Mouse (Mus musculus): ENCODE results near the gene Vps36.

The Vps36 gene

GRCm38 (mm10) chr8:22214826-22215225 lies 22.2 kb downstream of the Vps36 start:
- no peak for DNase-seq (ENCODE audit: low read depth)

GRCm38 (mm10) chr8:22226361-22226760 lies 33.8 kb downstream of the Vps36 start:
- DNase-seq (ENCODE audit: low read depth), result no peak

GRCm38 (mm10) chr8:22227061-22227877 lies 34.7 kb downstream of the Vps36 start, which contains the start of gene Thsd1:
TSS of gene Thsd1 (plus strand) at chr8:22227313.
- DNase-seq (ENCODE audit: low read depth), result no peak

GRCm38 (mm10) chr8:22228621-22229020 lies 36.0 kb downstream of the Vps36 start:
- no peak for DNase-seq (ENCODE audit: low read depth)

DNA sequence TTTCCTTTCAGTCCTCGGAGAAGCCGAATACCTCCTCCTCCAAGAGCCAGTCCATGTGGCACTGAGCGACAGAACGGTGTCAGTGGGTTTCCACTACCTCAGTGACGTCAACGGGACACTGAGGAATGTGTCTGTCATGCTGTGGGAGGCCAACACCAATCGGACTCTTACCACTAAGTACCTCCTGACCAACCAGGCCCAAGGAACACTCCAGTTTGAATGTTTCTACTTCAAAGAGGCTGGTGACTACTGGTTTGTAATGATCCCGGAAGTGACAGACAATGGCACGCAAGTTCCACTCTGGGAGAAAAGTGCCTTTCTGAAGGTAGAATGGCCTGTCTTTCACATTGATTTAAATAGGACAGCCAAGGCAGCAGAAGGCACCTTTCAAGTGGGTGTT lies 50.4 kb downstream of the Vps36 start:
- DNase-seq (ENCODE audit: low read depth), result no peak

DNA sequence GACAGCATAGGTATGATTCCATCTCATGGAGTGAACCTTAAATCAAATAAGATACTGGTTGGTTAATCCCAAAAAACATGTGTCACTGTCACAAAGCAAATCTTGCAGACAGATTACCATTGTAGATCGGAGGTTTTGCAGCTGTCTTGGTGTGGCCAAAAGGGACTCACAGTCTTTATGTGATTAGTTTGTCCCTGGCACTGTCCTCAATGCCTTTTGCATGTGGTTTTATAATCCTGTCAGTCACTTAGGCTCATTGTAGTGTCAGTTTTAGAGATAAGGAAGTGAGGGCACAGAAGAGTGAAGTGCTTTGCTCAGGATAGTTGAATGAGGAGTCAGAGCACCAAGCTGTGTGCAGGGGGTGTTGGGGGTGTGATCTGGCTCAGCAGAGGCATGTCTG lies 53.1 kb downstream of the Vps36 start:
- DNase-seq (ENCODE audit: low read depth), result no peak

- DNase-seq (ENCODE audit: low read depth), result no peak
These were observed 55.3 kb downstream of the Vps36 start for GRCm38 (mm10) chr8:22247956-22248355.

DNA sequence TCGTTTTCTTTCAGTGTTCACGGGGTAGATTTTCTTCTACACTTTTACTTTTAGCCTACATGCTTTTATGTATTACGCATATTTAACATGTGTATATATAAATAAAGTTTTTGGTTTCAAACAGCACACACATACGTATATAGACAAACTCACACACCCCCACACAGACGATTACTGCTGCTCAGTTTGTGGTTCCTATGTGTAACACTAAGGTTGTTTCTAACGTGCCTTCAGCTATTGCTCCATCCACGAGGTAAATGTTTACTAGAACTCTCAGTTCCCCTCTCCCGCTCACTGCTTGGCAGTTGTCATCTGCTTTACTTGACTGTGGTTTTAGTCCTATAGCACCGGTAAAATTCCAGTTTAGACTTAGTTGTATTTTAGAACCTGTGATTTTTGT lies 56.5 kb downstream of the Vps36 start:
- no peak for DNase-seq (ENCODE audit: low read depth)

DNA sequence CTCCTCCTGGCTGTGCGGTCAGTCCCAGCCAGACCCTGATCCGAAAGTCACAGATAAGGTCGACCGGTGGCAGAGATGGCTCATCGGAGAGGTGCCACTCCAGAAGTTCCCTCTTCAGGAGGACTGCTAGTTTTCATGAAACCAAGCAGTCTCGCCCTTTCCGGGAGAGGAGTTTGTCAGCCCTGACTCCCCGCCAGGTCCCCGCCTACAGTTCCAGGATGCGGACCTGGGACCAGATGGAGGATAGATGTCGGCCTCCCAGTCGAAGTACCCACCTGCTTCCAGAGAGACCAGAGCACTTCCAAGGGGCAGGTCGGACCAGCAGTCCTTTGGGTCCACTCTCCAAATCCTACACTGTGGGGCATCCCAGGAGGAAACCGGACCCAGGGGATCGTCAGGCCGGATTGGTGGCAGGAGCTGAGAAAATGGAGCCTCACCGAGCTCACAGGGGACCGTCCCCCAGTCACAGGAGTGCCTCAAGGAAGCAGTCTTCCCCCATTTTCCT lies 66.4 kb downstream of the Vps36 start:
- no peak for DNase-seq (ENCODE audit: low read depth)

DNA sequence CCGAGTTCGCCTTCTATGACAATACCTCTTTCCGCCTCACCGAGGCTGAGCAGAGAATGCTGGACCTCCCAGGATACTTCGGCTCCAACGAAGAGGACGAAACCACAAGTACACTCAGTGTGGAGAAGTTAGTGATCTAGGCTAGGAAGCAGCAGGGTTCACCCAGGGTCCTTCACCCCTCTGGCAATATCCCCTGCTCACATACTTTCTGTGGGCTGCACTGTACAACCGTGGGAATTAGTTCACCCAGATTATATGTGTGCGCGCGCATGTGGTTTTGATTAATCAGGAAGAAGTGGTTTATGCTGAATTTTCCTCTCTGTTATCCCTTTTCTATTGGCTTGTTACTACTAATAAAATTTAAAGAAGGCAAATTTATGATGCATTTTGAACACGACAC lies 66.9 kb downstream of the Vps36 start:
- no peak for DNase-seq (ENCODE audit: low read depth)

GRCm38 (mm10) chr8:22260091-22260722 lies 67.6 kb downstream of the Vps36 start:
- no peak for DNase-seq (ENCODE audit: low read depth)

DNA sequence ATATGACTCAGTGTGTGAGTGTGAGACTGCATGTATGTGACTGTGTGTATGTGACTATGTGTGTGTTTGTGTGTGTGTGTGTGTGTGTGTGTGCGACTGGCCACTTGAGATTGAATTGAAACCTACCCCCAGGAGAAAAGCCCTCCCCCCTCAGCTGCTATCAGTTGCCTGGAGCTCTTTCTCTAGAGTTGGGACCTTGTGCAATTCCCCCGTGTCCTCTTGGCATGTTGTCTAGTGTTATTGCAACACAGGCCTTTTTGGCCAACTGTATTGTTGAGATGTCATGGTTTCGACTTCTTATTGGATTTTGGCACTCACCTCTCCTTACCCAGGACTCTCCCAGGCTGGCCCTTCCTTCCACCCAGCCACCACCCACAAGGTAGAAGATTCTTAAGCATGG lies 69.7 kb downstream of the Vps36 start:
- DNase-seq (ENCODE audit: low read depth), result no peak

DNA sequence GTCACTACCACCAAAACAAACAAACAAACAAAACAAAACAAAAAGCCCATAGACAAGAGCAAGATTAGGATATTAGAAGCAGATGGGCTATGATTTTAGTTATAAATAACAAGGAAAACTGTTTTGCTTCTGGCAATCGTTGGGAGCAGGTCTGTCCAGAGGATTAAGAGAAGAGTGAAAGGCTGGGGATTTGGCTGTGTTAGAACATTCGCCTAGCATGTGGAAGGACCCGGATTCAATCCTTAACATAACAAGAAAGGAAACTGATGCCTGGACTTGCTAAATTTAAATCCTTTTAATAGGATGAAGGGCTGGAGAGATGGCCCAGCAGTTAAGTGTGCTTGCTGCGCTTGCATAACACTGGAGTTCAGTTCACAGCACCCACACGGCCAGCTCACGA lies 71.7 kb downstream of the Vps36 start:
- no peak for DNase-seq (ENCODE audit: low read depth)

DNA sequence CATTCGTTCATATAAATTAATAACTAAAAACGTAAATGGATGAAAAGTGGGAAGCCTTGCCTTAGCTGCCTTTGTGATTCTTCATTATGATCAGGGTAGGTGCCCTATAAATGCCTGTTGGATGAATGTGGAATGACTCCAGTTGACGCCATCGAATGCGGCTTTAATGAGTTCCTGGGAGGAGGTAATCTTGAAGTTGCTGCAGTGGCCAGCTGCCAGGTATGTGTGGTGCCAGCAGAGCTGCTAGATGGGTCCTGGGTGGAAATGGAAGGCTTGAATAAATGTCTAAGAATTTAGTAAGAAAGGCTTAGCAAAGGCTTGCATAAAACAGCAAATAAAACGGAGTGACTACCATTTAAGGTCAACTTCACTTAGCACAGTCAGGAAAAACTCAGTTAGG lies 72.2 kb downstream of the Vps36 start:
- no peak for DNase-seq (ENCODE audit: low read depth)

DNA sequence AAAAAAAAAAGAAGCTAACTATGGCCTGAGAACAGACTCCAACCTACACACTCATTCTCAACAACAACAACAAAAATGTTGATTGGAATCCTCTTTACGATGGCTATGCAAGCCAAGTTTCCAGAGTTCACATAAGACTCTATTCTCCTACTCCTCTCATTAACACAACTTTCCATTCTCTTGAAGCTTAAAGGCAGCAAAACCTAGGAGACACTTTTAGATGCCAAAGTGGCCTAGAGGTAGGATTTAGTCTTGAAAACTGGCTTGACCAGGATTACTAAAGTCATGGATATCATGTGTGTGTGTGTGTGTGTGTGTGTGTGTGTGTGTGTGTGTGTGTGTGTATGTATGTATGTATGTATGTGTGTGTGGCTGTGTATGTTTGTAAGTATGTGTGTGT lies 72.6 kb downstream of the Vps36 start:
- DNase-seq (ENCODE audit: low read depth), result no peak

- DNase-seq (ENCODE audit: low read depth), result no peak
These were observed 74.2 kb downstream of the Vps36 start for GRCm38 (mm10) chr8:22266809-22267208.
